Mouse (Mus musculus) kidney, adult 8-10 months (tissue): ENCODE data around the gene Zdhhc15.
"Not testable (repeated sequence)": the region's sequence is repeated elsewhere in the genome, so short reads cannot be mapped to it uniquely, and the experiment has no call there.

Source experiments
- DNase-seq, 2 experiments: peaks; one replicate each; pipeline ENCODE4 v3.0.0; 2022

The Zdhhc15 gene

DNA sequence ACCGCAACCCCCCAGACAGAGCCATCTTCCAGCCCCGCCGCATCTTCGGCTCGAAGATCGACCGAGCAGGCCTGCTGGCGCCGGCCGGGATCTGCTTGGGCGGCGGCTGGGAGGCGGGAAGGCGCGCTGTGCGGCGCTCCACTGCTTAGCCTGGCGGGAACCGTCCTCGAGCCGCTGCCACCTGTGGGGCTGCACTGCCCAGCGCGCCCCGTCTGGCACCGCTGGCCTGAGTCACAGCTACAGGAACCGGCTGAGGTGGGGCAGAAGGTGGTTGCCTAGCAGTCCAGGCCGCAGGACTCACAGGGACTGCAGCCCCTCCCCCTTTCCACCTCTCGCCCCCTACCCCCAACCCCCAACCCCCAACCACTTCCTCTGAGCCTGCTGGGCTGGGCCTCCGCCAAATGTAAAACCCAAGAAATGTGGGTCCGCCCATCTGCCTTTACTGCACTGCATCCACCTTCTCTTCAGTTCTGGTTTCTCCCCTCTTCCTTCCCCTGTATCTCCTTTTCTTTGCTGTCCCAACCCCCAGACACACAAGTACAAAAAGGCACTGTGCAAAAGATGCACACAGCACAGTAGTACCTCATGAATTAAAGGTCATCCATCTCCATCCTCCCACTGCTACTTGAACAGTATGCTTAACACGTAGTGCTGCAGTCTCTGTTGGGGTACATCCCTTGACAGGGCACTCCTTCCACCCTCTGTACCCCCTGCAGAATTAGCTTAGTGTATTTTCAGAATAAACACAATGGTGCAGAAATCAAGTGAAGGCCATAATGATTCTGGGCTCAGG lies at the start of gene Zdhhc15:
Gene Zdhhc15, minus strand, starts transcription at position 308 of the 793 bp plus-strand sequence.
- DNase-seq, result peak; percentile 15 to 19

- no peak for DNase-seq
These were observed 37.1 kb upstream of the Zdhhc15 start for GRCm38 (mm10) chrX:104707935-104708334.

- no peak for DNase-seq
These were observed 761 bp downstream of the Zdhhc15 start for GRCm38 (mm10) chrX:104669850-104670756.

DNA sequence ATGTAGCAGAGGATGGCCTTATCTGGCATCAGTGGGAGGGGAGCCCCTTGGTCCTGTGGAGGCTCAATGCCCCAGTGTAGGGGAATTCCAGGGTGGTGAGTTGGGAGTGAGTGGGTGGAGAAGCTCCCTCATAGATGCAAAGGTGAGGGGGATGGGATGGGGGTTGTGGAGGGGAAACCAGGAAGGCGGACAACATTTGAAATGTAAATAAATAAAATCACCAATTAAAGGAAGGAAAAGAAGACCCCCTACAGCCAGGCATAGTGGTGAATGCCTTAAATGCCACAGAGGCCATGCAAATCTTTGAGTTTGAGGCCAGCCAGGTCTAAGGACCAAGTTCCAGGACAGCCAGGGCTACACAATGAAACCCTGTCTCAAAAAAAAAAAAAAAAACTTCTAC lies 13.9 kb downstream of the Zdhhc15 start:
- DNase-seq, result no peak

GRCm38 (mm10) chrX:104612531-104612930 lies 58.3 kb downstream of the Zdhhc15 start:
- no peak for DNase-seq

DNA sequence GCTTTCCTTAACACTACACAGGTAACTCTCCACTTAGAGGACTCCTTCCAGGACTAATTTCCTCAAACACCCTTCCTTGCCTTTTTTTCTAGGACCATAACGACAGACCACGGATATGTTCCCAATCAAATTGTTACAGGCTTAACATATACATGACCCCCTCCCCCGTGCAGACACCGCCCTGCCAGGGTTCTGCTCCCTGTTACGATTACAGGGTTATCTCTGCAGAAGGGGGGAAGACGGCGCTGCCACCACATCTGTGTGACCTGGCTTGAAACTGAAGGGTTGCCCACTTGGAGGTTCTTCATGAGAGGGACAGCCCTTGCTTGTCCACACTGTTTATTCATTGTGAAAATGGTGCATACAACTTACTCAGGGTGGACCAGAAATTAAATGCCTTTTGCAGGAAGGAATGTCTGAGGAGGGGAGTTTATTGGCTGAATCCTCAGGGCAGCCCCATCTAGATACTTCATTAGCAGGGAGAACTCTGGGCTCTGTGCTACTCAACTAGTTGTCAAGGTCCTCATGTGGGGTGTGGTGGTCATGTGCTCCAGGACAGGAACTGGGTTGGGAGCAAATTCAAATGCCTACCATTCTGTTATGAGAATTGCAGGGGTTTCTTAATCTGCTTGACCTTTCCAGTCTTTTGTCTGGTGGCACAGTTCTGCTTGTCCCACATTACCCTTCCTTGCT lies 67.0 kb downstream of the Zdhhc15 start:
- DNase-seq, result not testable (repeated sequence)

DNA sequence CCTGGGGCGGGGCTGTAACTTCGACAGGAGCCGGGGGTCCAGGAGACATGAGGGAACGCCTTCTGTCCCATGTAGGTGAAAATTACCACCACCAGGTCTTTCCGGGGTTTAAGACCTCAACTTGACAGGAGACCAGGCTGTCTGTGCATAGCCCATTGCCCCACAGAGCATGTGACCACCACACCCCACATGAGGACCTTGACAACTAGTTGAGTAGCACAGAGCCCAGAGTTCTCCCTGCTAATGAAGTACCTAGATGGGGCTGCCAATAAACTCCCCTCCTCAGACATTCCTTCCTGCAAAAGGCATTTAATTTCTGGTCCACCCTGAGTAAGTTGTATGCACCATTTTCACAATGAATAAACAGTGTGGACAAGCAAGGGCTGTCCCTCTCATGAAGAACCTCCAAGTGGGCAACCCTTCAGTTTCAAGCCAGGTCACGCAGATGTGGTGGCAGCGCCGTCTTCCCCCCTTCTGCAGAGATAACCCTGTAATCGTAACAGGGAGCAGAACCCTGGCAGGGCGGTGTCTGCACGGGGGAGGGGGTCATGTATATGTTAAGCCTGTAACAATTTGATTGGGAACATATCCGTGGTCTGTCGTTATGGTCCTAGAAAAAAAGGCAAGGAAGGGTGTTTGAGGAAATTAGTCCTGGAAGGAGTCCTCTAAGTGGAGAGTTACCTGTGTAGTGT lies 68.5 kb downstream of the Zdhhc15 start:
- not testable (repeated sequence) for DNase-seq

DNA sequence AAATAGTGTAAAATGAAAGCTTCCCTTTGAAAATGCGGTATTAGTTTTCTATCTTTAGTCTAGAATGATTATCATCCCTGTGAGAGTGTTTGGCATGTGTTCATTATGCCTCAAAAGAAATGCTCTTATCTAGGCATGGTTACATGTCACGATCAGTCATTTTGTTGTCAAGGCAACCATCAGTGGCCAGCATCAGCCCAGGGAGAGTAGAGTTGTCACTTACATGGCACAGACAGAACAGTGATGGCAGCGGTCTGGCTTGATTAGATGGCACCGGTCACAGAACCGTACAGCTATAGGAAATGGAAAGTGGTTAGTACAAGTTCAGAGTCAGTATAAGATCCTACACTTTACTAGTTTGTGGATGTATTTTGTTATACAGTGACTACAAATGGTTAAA lies 96.9 kb downstream of the Zdhhc15 start:
- DNase-seq, result no peak

DNA sequence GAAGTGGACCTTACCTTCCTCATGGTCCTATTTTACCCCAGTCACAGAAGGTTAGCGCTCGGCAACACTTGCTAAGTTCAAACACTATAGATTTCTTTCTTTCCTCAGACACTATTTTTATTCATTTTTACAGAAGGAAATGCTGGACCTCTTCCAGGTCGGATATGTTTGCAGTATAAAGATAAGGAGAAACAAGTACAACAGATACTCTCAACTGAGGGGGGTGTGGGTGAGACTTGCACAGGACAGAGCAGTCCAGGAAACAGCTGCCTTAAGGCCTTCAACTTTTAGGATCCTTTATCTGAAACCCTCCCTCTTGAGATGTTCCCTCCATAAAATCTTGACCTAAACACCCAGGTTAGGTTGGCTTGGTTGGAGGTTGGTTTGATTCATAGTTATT lies 103.4 kb downstream of the Zdhhc15 start:
- peak in 1 of 2 experiments; percentile 1 for DNase-seq

DNA sequence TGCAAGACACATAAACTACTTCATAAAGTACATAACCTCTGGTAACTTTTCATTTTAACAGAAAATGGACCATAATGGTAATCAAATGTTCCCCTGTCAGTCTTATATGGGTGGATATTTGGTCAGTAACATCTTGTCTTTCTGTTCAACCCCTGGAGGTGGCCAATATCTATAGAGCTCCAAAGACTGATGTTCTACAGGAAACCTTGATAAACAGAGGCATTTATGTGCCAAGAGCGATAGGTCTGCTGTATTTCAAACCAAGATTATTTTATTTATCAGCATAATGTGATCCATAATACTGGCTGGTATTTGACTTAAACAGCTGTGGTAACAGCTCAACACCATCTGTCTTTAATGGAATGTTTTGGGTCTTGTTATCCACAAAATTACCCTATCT lies 125.6 kb downstream of the Zdhhc15 start:
- no peak for DNase-seq

GRCm38 (mm10) chrX:104543919-104544595 lies 126.8 kb downstream of the Zdhhc15 start:
- DNase-seq, result no peak

- no peak for DNase-seq
These were observed 128.2 kb downstream of the Zdhhc15 start for GRCm38 (mm10) chrX:104542635-104543034.

- DNase-seq, result no peak
These were observed 169.1 kb downstream of the Zdhhc15 start for GRCm38 (mm10) chrX:104501765-104502164.

GRCm38 (mm10) chrX:104489626-104490355 lies 181.1 kb downstream of the Zdhhc15 start:
- no peak for DNase-seq

DNA sequence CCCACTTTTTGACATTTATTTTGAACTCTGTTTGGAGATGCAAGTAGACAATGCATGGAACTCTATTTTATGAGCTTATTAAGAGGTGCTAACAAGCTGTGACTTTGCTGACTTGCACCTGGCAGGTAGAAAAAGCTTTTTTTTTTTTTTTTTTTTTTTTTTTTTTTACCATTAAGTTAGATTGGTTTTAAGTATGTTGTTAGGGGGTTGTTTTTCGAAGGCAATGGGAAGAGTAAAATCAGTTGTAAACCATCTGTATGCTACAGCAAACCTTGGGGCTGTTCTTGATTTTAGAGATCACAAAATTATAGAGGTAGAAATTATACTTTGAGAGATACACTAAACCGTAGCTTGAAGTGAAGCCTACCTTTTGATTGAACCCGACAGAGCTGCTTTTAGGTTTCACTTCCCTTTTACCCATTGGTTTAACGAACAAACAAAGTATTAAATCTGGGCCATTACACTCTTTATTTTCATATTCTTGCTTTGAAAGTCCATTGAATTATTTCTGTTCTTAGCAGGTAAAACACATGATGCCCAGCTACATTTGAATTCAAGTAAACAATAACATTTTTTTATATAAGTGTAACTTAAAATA lies 181.9 kb downstream of the Zdhhc15 start:
- DNase-seq, result no peak

- DNase-seq, result no peak
These were observed 182.8 kb downstream of the Zdhhc15 start for GRCm38 (mm10) chrX:104488036-104488435.
